Mouse (Mus musculus) lung, adult 2 months (tissue): ENCODE measurements around the gene Hmces. TPM values are rescaled to one million over a fixed set of nuclear protein-coding genes. Genes with fewer than 3 reads are reported as not detected.

Experiments
- DNase-seq: peaks from one replicate; pipeline ENCODE4 v3.0.0; 2022
- H3K4me1 ChIP-seq: fragments of 200-500 bp; 2 replicates; pipeline ENCODE4 v1.6.1; 2011; ENCODE audit warnings: low read length; ENCODE audit not compliant: control insufficient read depth, insufficient read depth
- H3K4me3 ChIP-seq: fragments of 200-500 bp; replicated peaks from 2 replicates; pipeline ENCODE3; 2011; ENCODE audit warnings: low read depth, mild to moderate bottlenecking, control low read depth, low read length; ENCODE audit errors: extremely low read depth
- CTCF ChIP-seq: fragments of 200-500 bp; IDR thresholded peaks from 2 replicates; pipeline ENCODE4 v1.5.1; 2011; ENCODE audit warnings: mild to moderate bottlenecking, low read length, control low read depth; ENCODE audit not compliant: insufficient read depth
- POLR2A ChIP-seq: fragments of 200-500 bp; IDR thresholded peaks from 2 replicates; pipeline ENCODE4 v1.6.1; 2011; ENCODE audit warnings: low read depth, mild to moderate bottlenecking, control low read depth, low read length, borderline replicate concordance; ENCODE audit errors: extremely low read depth
- WGBS: fragments of 180-500 bp; shearing (Covaris S2); methylation state at CpG from one replicate; pipeline ENCODE4 v1.1.7; 2018; 5-methylcytosine and 5-hydroxymethylcytosine counted together
- polyA plus RNA-seq: library from polyadenylated mRNA; depleted of rRNA; stranded (reverse); fragments of >200 nt; gene quantifications from 2 replicates; pipeline ENCODE4 v1.2.3, GENCODE M21; 2012; rRNA removed

Hmces gene
- polyA plus RNA-seq, result 15.2 and 15.7 TPM in 2 replicates

- no peaks in the 10 kb centered on the region for H3K4me1 ChIP-seq
- 1% methylated on average over 62 of the region's 62 CpGs for WGBS
- peak; percentile 79 for DNase-seq
- H3K4me3 ChIP-seq, result peak within 1 kb of the TSS; percentile 80
- TF ChIP-seq CTCF (no peak), POLR2A (peak; percentile 56; the same call in 1 of the 2 replicates)
Measured at GRCm38 (mm10) chr6:87913661-87914325, at the start of gene Hmces. TSS of gene Hmces (plus strand) at chr6:87913935.

- 80% methylated on average over 6 of the region's 6 CpGs for WGBS
- Histone ChIP-seq H3K4me3 (no peak overlapping the region), H3K4me1 (no peaks in the 10 kb centered on the region)
- no peak for TF ChIP-seq CTCF
- no peak for TF ChIP-seq POLR2A
- DNase-seq, result no peak
Measured at GRCm38 (mm10) chr6:87866211-87866610, 47.5 kb upstream of the Hmces start.

- TF ChIP-seq CTCF (no peak), POLR2A (no peak)
- Histone ChIP-seq H3K4me1 (no peaks in the 10 kb centered on the region), H3K4me3 (no peak overlapping the region)
- DNase-seq, result no peak
- WGBS, result 57% methylated on average over 2 of the region's 2 CpGs
Measured at GRCm38 (mm10) chr6:87867256-87867655, 46.5 kb upstream of the Hmces start.

GRCm38 (mm10) chr6:87868871-87869506 lies 44.7 kb upstream of the Hmces start:
- WGBS, result 39% methylated on average over 9 of the region's 9 CpGs
- TF ChIP-seq CTCF (no peak), POLR2A (no peak)
- Histone ChIP-seq H3K4me3 (no peak overlapping the region), H3K4me1 (no peaks in the 10 kb centered on the region)
- DNase-seq, result peak; percentile 70

GRCm38 (mm10) chr6:87870440-87870839 lies 43.3 kb upstream of the Hmces start:
- TF ChIP-seq CTCF (no peak), POLR2A (no peak)
- Histone ChIP-seq H3K4me1 (no peaks in the 10 kb centered on the region), H3K4me3 (no peak overlapping the region)
- DNase-seq, result no peak
- 41% methylated on average over 1 of the region's 1 CpGs for WGBS

DNA sequence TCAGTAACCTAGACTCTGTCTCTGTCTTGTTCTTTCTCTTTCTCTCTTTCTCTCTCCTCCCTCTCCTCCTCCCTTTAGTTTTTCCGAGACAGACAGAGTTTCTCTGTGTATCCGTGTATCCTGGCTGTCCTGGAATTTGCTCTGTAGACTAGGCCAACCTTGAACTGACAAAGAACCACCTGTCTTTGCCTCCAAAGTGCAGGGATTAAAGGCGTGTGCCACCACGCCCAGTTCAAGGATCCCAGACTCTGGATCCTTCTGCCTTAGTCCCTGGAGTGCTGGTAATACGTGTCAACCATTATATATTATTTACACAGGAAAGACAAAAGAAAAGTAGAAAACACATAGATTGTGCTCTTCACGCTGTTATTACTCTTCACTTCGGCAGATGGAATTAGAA lies 42.5 kb upstream of the Hmces start:
- 0 out of 2 replicates have a peak, but pooled peaks cover 1% of the 10 kb centered on the region for H3K4me1 ChIP-seq
- no peak for DNase-seq
- TF ChIP-seq POLR2A (no peak), CTCF (no peak)
- no peak overlapping the region for H3K4me3 ChIP-seq
- WGBS, result 84% methylated on average over 7 of the region's 7 CpGs

- no peak for DNase-seq
Measured at GRCm38 (mm10) chr6:87873104-87873503, 40.6 kb upstream of the Hmces start.

DNA sequence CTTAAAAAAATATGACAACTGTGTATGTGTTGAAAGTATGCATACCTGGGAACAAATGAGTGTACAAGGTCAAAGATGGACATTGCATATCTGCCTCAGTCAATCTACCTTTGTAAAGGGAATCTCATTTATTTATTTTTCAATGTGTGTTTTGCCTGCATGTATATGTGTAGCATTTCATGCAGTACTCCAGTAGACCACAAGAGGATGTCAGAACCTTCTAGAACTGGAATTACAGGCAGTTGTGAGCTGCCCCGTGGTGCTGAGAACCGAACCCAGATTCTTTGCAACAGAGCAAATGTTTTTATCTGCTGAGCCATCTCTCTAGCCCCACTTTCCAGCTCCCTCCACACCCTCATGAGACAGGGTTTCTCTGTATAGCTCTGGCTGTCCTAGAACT lies 39.8 kb upstream of the Hmces start:
- H3K4me3 ChIP-seq, result no peak overlapping the region
- no peak for DNase-seq
- 0 out of 2 replicates have a peak, but pooled peaks cover 4% of the 10 kb centered on the region for H3K4me1 ChIP-seq
- WGBS, result 76% methylated on average over 2 of the region's 2 CpGs
- no peak for TF ChIP-seq CTCF
- no peak for TF ChIP-seq POLR2A

More at GRCm38 (mm10) chr6:87873104-87873503, 40.6 kb upstream of the Hmces start:
- no peak for TF ChIP-seq POLR2A
- TF ChIP-seq CTCF, result no peak
- 0 out of 2 replicates have a peak, but pooled peaks cover 4% of the 10 kb centered on the region for H3K4me1 ChIP-seq
- WGBS, result 28% methylated on average over 1 of the region's 1 CpGs
- no peak overlapping the region for H3K4me3 ChIP-seq

GRCm38 (mm10) chr6:87875083-87875482 lies 38.7 kb upstream of the Hmces start:
- Histone ChIP-seq H3K4me1 (0 out of 2 replicates have a peak, but pooled peaks cover 4% of the 10 kb centered on the region), H3K4me3 (no peak overlapping the region)
- 81% methylated on average over 1 of the region's 1 CpGs for WGBS
- TF ChIP-seq CTCF (no peak), POLR2A (no peak)
- DNase-seq, result no peak
